ENCODE assay signal across 26 mouse cellular contexts in the genomic region with DNA sequence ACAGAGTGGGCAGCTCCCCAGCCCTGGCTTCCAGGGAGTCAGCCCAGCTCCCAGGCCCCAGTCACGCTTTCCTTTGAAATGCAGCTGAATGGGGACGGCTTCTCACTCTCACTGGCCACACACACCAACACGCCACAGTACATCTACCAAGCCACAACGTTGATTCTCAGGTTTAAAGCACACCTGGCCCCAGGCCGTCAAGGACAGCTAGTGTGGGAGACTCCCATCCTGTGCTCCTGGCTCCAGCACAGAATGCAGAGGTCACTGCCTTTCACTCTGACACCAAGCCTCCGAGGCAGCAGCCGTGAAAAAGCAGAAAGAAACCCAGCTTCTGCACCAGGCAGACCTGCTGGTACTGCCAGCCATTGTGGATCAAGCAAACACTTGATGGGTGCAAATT.
DNase-seq lines count a peak whose midpoint lies in the region; ATAC-seq and TF ChIP-seq lines count a peak whose summit lies in the region.
"Had no signal": no experiment of that assay in that cellular context is flagged by ENCODE, and none has a peak within 500 bp of the region (broad histone marks: within the 10 kb centered on the region; RNA-seq: fewer than 3 reads in every experiment).

No protein-coding gene starts in this region.

- peak overlapping the region; percentile 25; the same call in 1 of the 2 replicates for H3K9ac ChIP-seq in lung, embryonic 16.5 days (ENCODE audit: low read length)
- H3K9ac ChIP-seq in lung, postnatal 0 days (replicated peaks; ENCODE audit: low read depth), result no peak overlapping the region
- H3K9ac ChIP-seq in kidney, embryonic 15.5 days, result no peak overlapping the region
- no peak overlapping the region for H3K9ac ChIP-seq in forebrain, postnatal 0 days
- H3K9ac ChIP-seq: forebrain, embryonic 13.5 days; hindbrain, embryonic 14.5 days; liver, embryonic 14.5 days; midbrain, embryonic 12.5 days had no signal

- no peak for TF ChIP-seq EP300 in lung, postnatal 0 days (IDR thresholded peaks at IDR 0.05)

- H3K4me1 ChIP-seq in lung, embryonic 16.5 days (replicated peaks; ENCODE audit: control insufficient read depth, insufficient read depth, low read length), result peaks cover 25% of the 10 kb centered on the region
- H3K4me1 ChIP-seq in lung, postnatal 0 days (ENCODE audit: insufficient read depth, low read depth, low read length), result 0 out of 2 replicates have a peak, but pooled peaks cover 8% of the 10 kb centered on the region
- H3K4me1 ChIP-seq in kidney, embryonic 15.5 days, result peaks cover 20% of the 10 kb centered on the region
- H3K4me1 ChIP-seq in forebrain, postnatal 0 days (ENCODE audit: insufficient read depth), result no peaks in the 10 kb centered on the region
- H3K4me1 ChIP-seq: forebrain, embryonic 13.5 days had no signal

- no peak for DNase-seq in lung, postnatal 0 days (ENCODE audit: low spot score)
- peak; percentile 53 for DNase-seq in kidney, adult 18-20 months
- DNase-seq in kidney, postnatal 25 days, result peak; percentile 60 to 77
- DNase-seq in retina, embryonic 14.5 days (ENCODE audit: low spot score), result no peak
- DNase-seq in cerebellum, adult 11 months, result no peak
- no peak for DNase-seq in forebrain, postnatal 0 days
- DNase-seq: adrenal gland, postnatal 14 days; cerebellum, adult 18-20 months; cerebellum, postnatal 10 days; gastrocnemius, postnatal 25 days; heart, adult 18-20 months; heart, postnatal 4 days; layer of hippocampus, postnatal 36 days; liver; lung, adult 2 months; retina, postnatal 1 day; right cerebral cortex, postnatal 14 days had no signal

- peak overlapping the region; percentile 86; the same call in 1 of the 2 replicates for H3K27ac ChIP-seq in lung, embryonic 16.5 days (ENCODE audit: low read length)
- no peak overlapping the region for H3K27ac ChIP-seq in lung, postnatal 0 days (ENCODE audit: low read length)
- 0 out of 2 replicates have a peak overlapping the region, but pooled peaks have one; percentile 4 for H3K27ac ChIP-seq in kidney, embryonic 15.5 days
- H3K27ac ChIP-seq in forebrain, postnatal 0 days (ENCODE audit: low read depth, low read length), result no peak overlapping the region
- H3K27ac ChIP-seq: forebrain, embryonic 13.5 days; hindbrain, embryonic 14.5 days; liver, embryonic 14.5 days; midbrain, embryonic 12.5 days had no signal

- no peaks in the 10 kb centered on the region for H3K36me3 ChIP-seq in lung, embryonic 16.5 days (ENCODE audit: control insufficient read depth, insufficient read depth, low read length)
- no peaks in the 10 kb centered on the region for H3K36me3 ChIP-seq in lung, postnatal 0 days (ENCODE audit: insufficient read depth, low read length)
- H3K36me3 ChIP-seq in kidney, embryonic 15.5 days, result no peaks in the 10 kb centered on the region
- H3K36me3 ChIP-seq in forebrain, postnatal 0 days (ENCODE audit: insufficient read depth), result peaks cover 50% of the 10 kb centered on the region

- no peak for TF ChIP-seq CTCF in lung, postnatal 0 days (IDR thresholded peaks at IDR 0.05)
- no peak for TF ChIP-seq CTCF in forebrain, postnatal 0 days (IDR thresholded peaks at IDR 0.05; ENCODE audit: low read depth)

- H3K4me2 ChIP-seq in lung, embryonic 16.5 days (ENCODE audit: low read depth, low read length), result no peak overlapping the region
- H3K4me2 ChIP-seq in lung, postnatal 0 days (replicated peaks; ENCODE audit: low read depth, low read length), result no peak overlapping the region
- H3K4me2 ChIP-seq in kidney, embryonic 15.5 days, result no peak overlapping the region
- no peak overlapping the region for H3K4me2 ChIP-seq in forebrain, postnatal 0 days (ENCODE audit: low read depth)
- H3K4me2 ChIP-seq: forebrain, embryonic 13.5 days; heart, embryonic 11.5 days; hindbrain, embryonic 14.5 days; midbrain, embryonic 12.5 days had no signal

- WGBS in lung, embryonic 16.5 days, result 49% methylated on average over 7 of the region's 7 CpGs
- WGBS in lung, postnatal 0 days, result 40% methylated on average over 7 of the region's 7 CpGs
- WGBS in kidney, embryonic 15.5 days, result 36% methylated on average over 7 of the region's 7 CpGs
- 63% methylated on average over 7 of the region's 7 CpGs for WGBS in forebrain, postnatal 0 days

- ATAC-seq in lung, embryonic 16.5 days (ENCODE audit: low read depth), result no peak
- ATAC-seq in lung, postnatal 0 days, result no peak
- ATAC-seq in kidney, embryonic 15.5 days (replicated peaks; ENCODE audit: low FRiP score), result no peak
- no peak for ATAC-seq in forebrain, postnatal 0 days
- ATAC-seq: CD4-positive, CD25-positive, alpha-beta regulatory T cell, adult 4 months; forebrain, embryonic 13.5 days; inflammation-experienced regulatory T-cells, adult 6 months had no signal

- H3K27me3 ChIP-seq in lung, embryonic 16.5 days (ENCODE audit: control insufficient read depth, insufficient read depth, low read depth, low read length), result no peaks in the 10 kb centered on the region
- no peaks in the 10 kb centered on the region for H3K27me3 ChIP-seq in lung, postnatal 0 days (replicated peaks; ENCODE audit: insufficient read depth, low read length)
- H3K27me3 ChIP-seq in kidney, embryonic 15.5 days, result no peaks in the 10 kb centered on the region
- no peaks in the 10 kb centered on the region for H3K27me3 ChIP-seq in forebrain, postnatal 0 days (ENCODE audit: insufficient read depth, low read length)
- H3K27me3 ChIP-seq: forebrain, embryonic 13.5 days; midbrain, embryonic 12.5 days had no signal

- no peak overlapping the region for H3K4me3 ChIP-seq in lung, embryonic 16.5 days (ENCODE audit: low read length)
- H3K4me3 ChIP-seq in lung, postnatal 0 days (ENCODE audit: low read depth, low read length), result no peak overlapping the region
- no peak overlapping the region for H3K4me3 ChIP-seq in kidney, embryonic 15.5 days (replicated peaks)
- no peak overlapping the region for H3K4me3 ChIP-seq in forebrain, postnatal 0 days (ENCODE audit: low read depth, low read length)
- H3K4me3 ChIP-seq: forebrain, embryonic 13.5 days; midbrain, embryonic 12.5 days had no signal

- H3K9me3 ChIP-seq in lung, embryonic 16.5 days (ENCODE audit: control insufficient read depth, low read length), result no peaks in the 10 kb centered on the region
- H3K9me3 ChIP-seq in lung, postnatal 0 days (ENCODE audit: low read length), result no peaks in the 10 kb centered on the region
- no peaks in the 10 kb centered on the region for H3K9me3 ChIP-seq in kidney, embryonic 15.5 days (replicated peaks)
- no peaks in the 10 kb centered on the region for H3K9me3 ChIP-seq in forebrain, postnatal 0 days (ENCODE audit: low read length)
- H3K9me3 ChIP-seq: forebrain, embryonic 13.5 days; midbrain, embryonic 12.5 days had no signal

Comparison
In these comparisons a context has a peak if more than half of its experiments do, and no peak if none do; other contexts are left out.
1. H3K27ac ChIP-seq: peak in lung, embryonic 16.5 days (single experiment) and kidney, embryonic 15.5 days (single experiment); none in lung, postnatal 0 days (single experiment) and forebrain, postnatal 0 days (single experiment).
2. DNase-seq: peak in kidney, adult 18-20 months (single experiment) and kidney, postnatal 25 days (2 of 2); none in lung, postnatal 0 days (single experiment), retina, embryonic 14.5 days (single experiment), cerebellum, adult 11 months (single experiment) and forebrain, postnatal 0 days (single experiment).